Mouse (Mus musculus): ENCODE measurements around the gene Cacna1s. TPM values are rescaled to one million over a fixed set of nuclear protein-coding genes. Genes with fewer than 3 reads are reported as not detected.

Cacna1s gene
- 0.41 TPM for polyA plus RNA-seq (2014; fragmentation: Illumina TruSeq; extraction: RNeasy Lipid Tissue Mini Kit (QIAGEN cat#74804); ENCODE audit: low read depth, low replicate concordance)

GRCm38 (mm10) chr1:136052547-136052946, at the start of gene Cacna1s:
Gene Cacna1s (plus strand): TSS chr1:136052750.

GRCm38 (mm10) chr1:136006292-136006748, 46.2 kb upstream of the Cacna1s start, which contains the start of gene Igfn1:
Gene Igfn1 (minus strand): TSS chr1:136006342.

GRCm38 (mm10) chr1:136007211-136008158, 45.1 kb upstream of the Cacna1s start, which contains the start of gene Tmem9:
Gene Tmem9 (plus strand): TSS chr1:136008150.

GRCm38 (mm10) chr1:136050312-136051012, 2.1 kb upstream of the Cacna1s start, which contains the start of gene Ascl5:
Gene Ascl5 (plus strand): TSS chr1:136050804.

GRCm38 (mm10) chr1:136130951-136131558, 78.5 kb downstream of the Cacna1s start, which contains the start of gene Kif21b:
Gene Kif21b (plus strand): TSS chr1:136131389.

Other genes starting within 250 kb of the Cacna1s start
- gene Lad1, start 234.2 kb upstream of the Cacna1s start, polyA plus RNA-seq (2014; fragmentation: Illumina TruSeq; extraction: RNeasy Lipid Tissue Mini Kit (QIAGEN cat#74804); ENCODE audit: low read depth, low replicate concordance) = not detected
- 3.4 TPM for gene Tnnt2, start 216.4 kb upstream of the Cacna1s start, polyA plus RNA-seq (2014; fragmentation: Illumina TruSeq; extraction: RNeasy Lipid Tissue Mini Kit (QIAGEN cat#74804); ENCODE audit: low read depth, low replicate concordance)
- not detected for gene Pkp1, start 133.5 kb upstream of the Cacna1s start, polyA plus RNA-seq (2014; fragmentation: Illumina TruSeq; extraction: RNeasy Lipid Tissue Mini Kit (QIAGEN cat#74804); ENCODE audit: low read depth, low replicate concordance)
- 0.23 TPM for gene Igfn1, start 46.4 kb upstream of the Cacna1s start, polyA plus RNA-seq (2014; fragmentation: Illumina TruSeq; extraction: RNeasy Lipid Tissue Mini Kit (QIAGEN cat#74804); ENCODE audit: low read depth, low replicate concordance)
- 5.1 TPM for gene Tmem9, start 44.6 kb upstream of the Cacna1s start, polyA plus RNA-seq (2014; fragmentation: Illumina TruSeq; extraction: RNeasy Lipid Tissue Mini Kit (QIAGEN cat#74804); ENCODE audit: low read depth, low replicate concordance)
- not detected for gene Ascl5, start 1.9 kb upstream of the Cacna1s start, polyA plus RNA-seq (2014; fragmentation: Illumina TruSeq; extraction: RNeasy Lipid Tissue Mini Kit (QIAGEN cat#74804); ENCODE audit: low read depth, low replicate concordance)
- gene Kif21b, start 78.6 kb downstream of the Cacna1s start, polyA plus RNA-seq (2014; fragmentation: Illumina TruSeq; extraction: RNeasy Lipid Tissue Mini Kit (QIAGEN cat#74804); ENCODE audit: low read depth, low replicate concordance) = 0.23 TPM
- gene Mroh3, start 160.1 kb downstream of the Cacna1s start, polyA plus RNA-seq (2014; fragmentation: Illumina TruSeq; extraction: RNeasy Lipid Tissue Mini Kit (QIAGEN cat#74804); ENCODE audit: low read depth, low replicate concordance) = not detected
- gene Inava, start 181.5 kb downstream of the Cacna1s start, polyA plus RNA-seq (2014; fragmentation: Illumina TruSeq; extraction: RNeasy Lipid Tissue Mini Kit (QIAGEN cat#74804); ENCODE audit: low read depth, low replicate concordance) = not detected
- not detected for gene Gpr25, start 208.1 kb downstream of the Cacna1s start, polyA plus RNA-seq (2014; fragmentation: Illumina TruSeq; extraction: RNeasy Lipid Tissue Mini Kit (QIAGEN cat#74804); ENCODE audit: low read depth, low replicate concordance)

Measured in adrenal gland, adult 10 weeks (tissue).